ENCODE assay signal across 17 mouse cellular contexts in the genomic region with DNA sequence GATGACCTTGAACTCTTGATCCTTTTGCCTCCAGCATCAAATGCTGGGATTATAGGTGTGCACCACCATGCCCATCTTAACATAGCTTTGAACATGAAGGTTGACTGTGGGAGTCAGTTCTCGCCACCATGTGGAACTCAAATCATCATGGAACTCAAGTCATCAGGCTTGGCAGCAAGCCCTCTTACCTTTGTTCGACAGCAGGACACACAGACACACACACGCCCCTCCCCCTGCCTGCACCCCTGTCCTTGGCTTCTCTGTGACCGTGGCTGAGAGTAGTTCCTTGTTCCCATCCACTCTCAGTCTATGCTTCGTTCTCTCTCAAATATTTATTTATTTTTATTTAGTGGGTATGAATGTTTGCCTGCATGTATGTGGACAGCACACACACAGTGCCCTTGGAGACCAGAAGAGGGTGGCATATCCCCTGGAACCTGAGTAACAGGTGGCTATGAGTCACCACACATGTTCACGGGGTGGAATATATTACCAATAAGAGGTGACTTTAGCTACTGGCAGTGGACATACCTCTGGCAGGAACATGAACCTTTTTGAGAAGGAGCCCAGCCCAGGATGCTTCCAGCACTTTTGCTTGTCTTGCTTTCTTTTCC. TPM values are rescaled to one million over a fixed set of nuclear protein-coding genes. Genes with fewer than 3 reads are reported as not detected.
DNase-seq lines count a peak whose midpoint lies in the region; ATAC-seq and TF ChIP-seq lines count a peak whose summit lies in the region.
"Had no signal": no experiment of that assay in that cellular context is flagged by ENCODE, and none has a peak within 500 bp of the region (broad histone marks: within the 10 kb centered on the region; RNA-seq: fewer than 3 reads in every experiment).

No protein-coding gene starts in this region.

- DNase-seq in limb, embryonic 11.5 days (ENCODE audit: low spot score): no peak
- DNase-seq in limb, embryonic 10.5 days (ENCODE audit: low spot score): no peak
- no peak for DNase-seq in ES-E14 (ENCODE audit: low read depth, low spot score)
- DNase-seq in splenic B cell, adult 2 months (ENCODE audit: low read depth, low spot score): peak; percentile 23
- no peak for DNase-seq in cerebellum, postnatal 14 days
- DNase-seq: adrenal gland, adult 8-10 months; cerebellum, adult 8-10 months; gastrocnemius, postnatal 10 days; kidney, adult 2 months had no signal

- H3K4me1 ChIP-seq in limb, embryonic 11.5 days (ENCODE audit: control insufficient read depth, insufficient read depth, low read length): peaks cover 2% of the 10 kb centered on the region; the same call in 1 of the 2 replicates
- H3K4me1 ChIP-seq in limb, embryonic 10.5 days: peaks cover 9% of the 10 kb centered on the region
- peaks cover 15 to 26% of the 10 kb centered on the region in 2 experiments for H3K4me1 ChIP-seq in ES-E14 (ENCODE audit: control insufficient read depth in 2 of 2, insufficient read depth in 2 of 2, low read length in 2 of 2, poor library complexity in 1 of 2)
- H3K4me1 ChIP-seq in neural tube, embryonic 15.5 days: peaks cover 3% of the 10 kb centered on the region
- H3K4me1 ChIP-seq: forebrain, embryonic 13.5 days; neural tube, embryonic 13.5 days had no signal

- no peak overlapping the region for H3K4me2 ChIP-seq in limb, embryonic 11.5 days (ENCODE audit: low read depth, severe bottlenecking)
- H3K4me2 ChIP-seq in neural tube, embryonic 15.5 days: no peak overlapping the region
- H3K4me2 ChIP-seq: forebrain, embryonic 13.5 days; hindbrain, embryonic 12.5 days; neural tube, embryonic 13.5 days had no signal

- 0 out of 2 replicates have a peak, but pooled peaks have one; percentile 14 for ATAC-seq in limb, embryonic 11.5 days (ENCODE audit: insufficient number of reproducible peaks, low FRiP score, low TSS enrichment, low read depth)
- peak; percentile 13 to 17; a peak in 3 of 4 replicates for ATAC-seq in hematopoietic stem cell, adult 5-6 weeks (replicated peaks in 1 of 2; ENCODE audit: insufficient read depth in 1 of 2, low FRiP score in 2 of 2, low TSS enrichment in 1 of 2, low read depth in 1 of 2, poor library complexity in 2 of 2, severe bottlenecking in 2 of 2)
- ATAC-seq in neural tube, embryonic 15.5 days (ENCODE audit: low FRiP score): no peak
- ATAC-seq: CD4-positive, CD25-positive, alpha-beta regulatory T cell, adult 4 months; forebrain, embryonic 13.5 days; midbrain, embryonic 16.5 days had no signal

- 80% methylated on average over 6 of the region's 6 CpGs for WGBS in limb, embryonic 11.5 days
- 83% methylated on average over 6 of the region's 6 CpGs for WGBS in limb, embryonic 10.5 days
- WGBS in neural tube, embryonic 15.5 days: 77% methylated on average over 6 of the region's 6 CpGs

- H3K27ac ChIP-seq in limb, embryonic 11.5 days (replicated peaks; ENCODE audit: low read depth, low read length): no peak overlapping the region
- H3K27ac ChIP-seq in limb, embryonic 10.5 days: no peak overlapping the region
- H3K27ac ChIP-seq in ES-E14 (ENCODE audit: insufficient read depth, low read depth, low read length, poor library complexity, severe bottlenecking): peak overlapping the region; percentile 74; the same call in 1 of the 2 replicates
- H3K27ac ChIP-seq in neural tube, embryonic 15.5 days (replicated peaks): no peak overlapping the region
- H3K27ac ChIP-seq: forebrain, embryonic 13.5 days; hindbrain, embryonic 12.5 days; liver, embryonic 14.5 days; neural tube, embryonic 13.5 days had no signal

- no peaks in the 10 kb centered on the region for H3K9me3 ChIP-seq in limb, embryonic 11.5 days (ENCODE audit: control insufficient read depth, low read length)
- H3K9me3 ChIP-seq in limb, embryonic 10.5 days (replicated peaks): no peaks in the 10 kb centered on the region
- H3K9me3 ChIP-seq in ES-E14 (ENCODE audit: control insufficient read depth, insufficient read depth, low read depth, low read length): no peaks in the 10 kb centered on the region
- H3K9me3 ChIP-seq in neural tube, embryonic 15.5 days (replicated peaks): no peaks in the 10 kb centered on the region
- H3K9me3 ChIP-seq: forebrain, embryonic 13.5 days; hindbrain, embryonic 12.5 days; neural tube, embryonic 13.5 days had no signal

- no peaks in the 10 kb centered on the region for H3K36me3 ChIP-seq in limb, embryonic 11.5 days (ENCODE audit: control insufficient read depth, insufficient read depth, low read length)
- no peaks in the 10 kb centered on the region for H3K36me3 ChIP-seq in limb, embryonic 10.5 days
- H3K36me3 ChIP-seq in ES-E14 (ENCODE audit: control insufficient read depth, insufficient read depth, low read length, poor library complexity, severe bottlenecking): no peaks in the 10 kb centered on the region
- no peaks in the 10 kb centered on the region for H3K36me3 ChIP-seq in splenic B cell, adult 2 months (ENCODE audit: control insufficient read depth, insufficient read depth, low read length, poor library complexity, severe bottlenecking)
- H3K36me3 ChIP-seq in neural tube, embryonic 15.5 days: no peaks in the 10 kb centered on the region
- H3K36me3 ChIP-seq: hindbrain, embryonic 12.5 days; neural tube, embryonic 13.5 days had no signal

- H3K27me3 ChIP-seq in limb, embryonic 11.5 days (ENCODE audit: control insufficient read depth, insufficient read depth, low read length): no peaks in the 10 kb centered on the region
- no peaks in the 10 kb centered on the region for H3K27me3 ChIP-seq in limb, embryonic 10.5 days (ENCODE audit: low read depth, poor library complexity, severe bottlenecking)
- no peaks in the 10 kb centered on the region for H3K27me3 ChIP-seq in splenic B cell, adult 2 months (ENCODE audit: control insufficient read depth, insufficient read depth, low read length, poor library complexity, severe bottlenecking)
- H3K27me3 ChIP-seq in neural tube, embryonic 15.5 days (replicated peaks): no peaks in the 10 kb centered on the region
- H3K27me3 ChIP-seq: forebrain, embryonic 13.5 days; hindbrain, embryonic 12.5 days; neural tube, embryonic 13.5 days had no signal

- no peak overlapping the region for H3K4me3 ChIP-seq in limb, embryonic 11.5 days (ENCODE audit: low read depth, low read length)
- H3K4me3 ChIP-seq in limb, embryonic 10.5 days: no peak overlapping the region
- no peak overlapping the region for H3K4me3 ChIP-seq in ES-E14 (ENCODE audit: insufficient read depth in 1 of 2, low read depth in 1 of 2, low read length in 2 of 2, poor library complexity in 1 of 2, severe bottlenecking in 1 of 2)
- no peak overlapping the region for H3K4me3 ChIP-seq in neural tube, embryonic 15.5 days (replicated peaks)
- H3K4me3 ChIP-seq: forebrain, embryonic 13.5 days; hindbrain, embryonic 12.5 days; neural tube, embryonic 13.5 days had no signal

- H3K9ac ChIP-seq in limb, embryonic 11.5 days (ENCODE audit: low read length): no peak overlapping the region
- peak overlapping the region; percentile 30; the same call in 1 of the 2 replicates for H3K9ac ChIP-seq in ES-E14 (ENCODE audit: insufficient read depth, low read depth, low read length, poor library complexity, severe bottlenecking)
- H3K9ac ChIP-seq in neural tube, embryonic 15.5 days (replicated peaks): no peak overlapping the region
- H3K9ac ChIP-seq: forebrain, embryonic 13.5 days; hindbrain, embryonic 12.5 days; liver, embryonic 14.5 days; neural tube, embryonic 13.5 days had no signal

- in situ Hi-C loops in ES-E14 (cut with MboI; ENCODE audit: low sequenced_read_pairs in 2 of 2, unreplicated experiment in 2 of 2): loop anchor here in 1 of 2 experiments (25.0 kb wide), 1 partner anchor 278 kb away; no protein-coding TSS in a partner anchor

TF ChIP-seq in ES-E14, 5 proteins besides CTCF, POLR2A, EP300 and RAD21:
- TF ChIP-seq HCFC1 (IDR thresholded peaks at IDR 0.05; ENCODE audit: borderline replicate concordance, insufficient read depth, low read length): no peak
- no peak for TF ChIP-seq ZC3H11A (IDR thresholded peaks at IDR 0.05; ENCODE audit: borderline replicate concordance, low read depth, low read length)
- TF ChIP-seq MAFK (IDR thresholded peaks at IDR 0.05; ENCODE audit: insufficient read depth, low read depth, low read length): no peak

RNA-seq across cellular contexts. Expression of a gene that starts 14.4 kb away (rescaled TPM):
- polyA plus RNA-seq in limb, embryonic 11.5 days (2014; fragmentation: Nextera tagmentation; extraction: Ambion mirVana): 11.8 and 14.2 TPM in 2 replicates
- 6.3 and 8.7 TPM in 2 replicates for polyA plus RNA-seq in limb, embryonic 10.5 days (2016; fragmentation: Nextera tagmentation; extraction: Ambion mirVana)
- 15.3 and 23.3 TPM in 2 replicates for total RNA-seq in ES-E14 (2012; rRNA removed)
- total RNA-seq in hematopoietic stem cell, adult 5-6 weeks (2017): 41.1 and 54.8 TPM in 2 replicates
- polyA plus RNA-seq in neural tube, embryonic 15.5 days (2015; fragmentation: Nextera tagmentation; extraction: Ambion mirVana): 7.8 and 8.3 TPM in 2 replicates

RNA-seq across cellular contexts. Expression of a gene that starts 37.5 kb away (rescaled TPM):
- 2.2 TPM in 2 replicates for polyA plus RNA-seq in limb, embryonic 11.5 days (2014; fragmentation: Nextera tagmentation; extraction: Ambion mirVana)
- polyA plus RNA-seq in limb, embryonic 10.5 days (2016; fragmentation: Nextera tagmentation; extraction: Ambion mirVana): 1.9 and 2.1 TPM in 2 replicates
- 4.3 and 10.7 TPM in 2 replicates for total RNA-seq in ES-E14 (2012; rRNA removed)
- total RNA-seq in hematopoietic stem cell, adult 5-6 weeks (2017): 21.4 and 40.0 TPM in 2 replicates
- 4.5 and 6.9 TPM in 2 replicates for polyA plus RNA-seq in neural tube, embryonic 15.5 days (2015; fragmentation: Nextera tagmentation; extraction: Ambion mirVana)
